Mouse (Mus musculus): ENCODE results near the gene Tmem245. TPM values are rescaled to one million over a fixed set of nuclear protein-coding genes. Genes with fewer than 3 reads are reported as not detected.
A peak's percentile ranks its signal among the peaks of the same experiment; 100 is the strongest.

Gene Tmem245
- 7.7 and 9.2 TPM in 2 replicates for total RNA-seq (2012; rRNA removed)
- polyA plus RNA-seq (2012; ENCODE audit: insufficient read depth in 1 of 2, insufficient read length in 2 of 2, low read depth in 1 of 2, low replicate concordance in 2 of 2, missing spikeins in 1 of 2), result 10 to 100 TPM in 1 of 2 experiments, 1 to 10 TPM in 1; 7.3 to 15.0 TPM

GRCm38 (mm10) chr4:56946641-56947640, at the start of gene Tmem245:
Tmem245 (minus strand) TSS chr4:56947437.
- Histone ChIP-seq H3K4me1 (ENCODE audit: control insufficient read depth in 1 of 2, insufficient read depth in 2 of 2, low read length in 2 of 2) (peaks cover 0 to 9% of the 10 kb centered on the region in 2 experiments), H3K79me2 (ENCODE audit: control insufficient read depth, insufficient read depth, low read length, poor library complexity) (peaks cover 43% of the 10 kb centered on the region), H3K9ac (ENCODE audit: control insufficient read depth, low read depth, low read length, poor library complexity, severe bottlenecking) (peak within 1 kb of the TSS; percentile 97), H3K27me3 (ENCODE audit: control insufficient read depth in 1 of 2, insufficient read depth in 2 of 2, low read length in 2 of 2) (no peaks in the 10 kb centered on the region), H3K4me3 (ENCODE audit: control insufficient read depth in 1 of 2, insufficient read depth in 1 of 2, low read depth in 2 of 2, low read length in 2 of 2) (peak within 1 kb of the TSS; percentile 87), H3K27ac (ENCODE audit: control insufficient read depth, low read depth, low read length) (peak within 1 kb of the TSS; percentile 46), H3K9me3 (replicated peaks; ENCODE audit: insufficient read depth, low read length) (no peaks in the 10 kb centered on the region), H3K36me3 (ENCODE audit: control insufficient read depth in 1 of 2, insufficient read depth in 2 of 2, low read length in 2 of 2) (peaks cover 0 to 19% of the 10 kb centered on the region in 2 experiments; a peak in 2 of 4 replicates)
- DNase-seq (ENCODE audit: low read depth, low spot score), result peak; percentile 96
- TF ChIP-seq JUND (IDR thresholded peaks at IDR 0.05; ENCODE audit: low read depth, low read length) (no peak), USF1 (IDR thresholded peaks at IDR 0.05; ENCODE audit: low read depth, low read length) (no peak), RCOR1 (IDR thresholded peaks at IDR 0.05; ENCODE audit: low read depth, low read length) (no peak), ETS1 (IDR thresholded peaks at IDR 0.05; ENCODE audit: low read depth, low read length) (no peak), CHD2 (IDR thresholded peaks at IDR 0.05; ENCODE audit: low read length) (peak; percentile 21; the same call in 1 of the 2 replicates), RAD21 (IDR thresholded peaks at IDR 0.05; ENCODE audit: low read depth, low read length) (no peak), E2F4 (IDR thresholded peaks at IDR 0.05; ENCODE audit: borderline replicate concordance, low read depth, low read length) (no peak), CHD1 (IDR thresholded peaks at IDR 0.05; ENCODE audit: low read depth, low read length) (no peak), NELFE (IDR thresholded peaks at IDR 0.05; ENCODE audit: low read depth, low read length) (peak; percentile 69), ZMIZ1 (IDR thresholded peaks at IDR 0.05; ENCODE audit: low read depth, low read length) (peak; percentile 62; the same call in 1 of the 2 replicates), KAT2A (conservative IDR thresholded peaks at IDR 0.05; ENCODE audit: low read depth, low read length) (peak; percentile 92), GATA1 (IDR thresholded peaks at IDR 0.05; ENCODE audit: low read depth, low read length) (no peak), NRF1 (IDR thresholded peaks at IDR 0.05; ENCODE audit: insufficient read depth, low read depth, low read length, poor library complexity, severe bottlenecking) (peak; percentile 74), USF2 (IDR thresholded peaks at IDR 0.05; ENCODE audit: borderline replicate concordance in 1 of 2, insufficient read depth in 1 of 2, low read depth in 1 of 2, low read length in 2 of 2) (no peak), MAFK (IDR thresholded peaks at IDR 0.05; ENCODE audit: borderline replicate concordance, low read depth, low read length) (no peak), TBP (IDR thresholded peaks at IDR 0.05; ENCODE audit: low read depth, low read length) (peak; percentile 45; the same call in 1 of the 2 replicates), MAZ (IDR thresholded peaks at IDR 0.05; ENCODE audit: low read depth, low read length) (peak; percentile 94), ZC3H11A (IDR thresholded peaks at IDR 0.05; ENCODE audit: low read depth, low read length) (no peak), SMC3 (IDR thresholded peaks at IDR 0.05; ENCODE audit: low read depth, low read length) (no peak), MYB (IDR thresholded peaks at IDR 0.05; ENCODE audit: low read depth, low read length) (no peak), MAX (IDR thresholded peaks at IDR 0.05; ENCODE audit: low read length) (0 out of 2 replicates have a peak, but pooled peaks have one; percentile 18), TAL1 (IDR thresholded peaks at IDR 0.05; ENCODE audit: low read length) (no peak), ELF1 (IDR thresholded peaks at IDR 0.05; ENCODE audit: low read depth, low read length) (peak; percentile 58), HCFC1 (IDR thresholded peaks at IDR 0.05; ENCODE audit: low read depth, low read length) (peak; percentile 98), BHLHE40 (IDR thresholded peaks at IDR 0.05; ENCODE audit: borderline replicate concordance, low read depth, low read length) (no peak), MYC (IDR thresholded peaks at IDR 0.05; ENCODE audit: low read depth, low read length) (peak; percentile 82), MXI1 (IDR thresholded peaks at IDR 0.05; ENCODE audit: low read depth, low read length) (peak; percentile 65), POLR2A (IDR thresholded peaks at IDR 0.05; ENCODE audit: control insufficient read depth in 1 of 2, insufficient read depth in 1 of 2, low read depth in 1 of 2, low read length in 2 of 2, poor library complexity in 1 of 2) (peak; percentile 72 to 82; a peak in 3 of 4 replicates), UBTF (IDR thresholded peaks at IDR 0.05; ENCODE audit: borderline replicate concordance, insufficient read depth, low read depth, low read length) (no peak), CTCF (IDR thresholded peaks at IDR 0.05 in 2 of 3, conservative IDR thresholded peaks at IDR 0.05 in 1 of 3; ENCODE audit: control insufficient read depth in 1 of 3, insufficient read depth in 1 of 3, low read depth in 2 of 3, low read length in 3 of 3, poor library complexity in 1 of 3, severe bottlenecking in 1 of 3) (no peak), ZKSCAN1 (IDR thresholded peaks at IDR 0.05; ENCODE audit: low read depth, low read length) (no peak), POLR2AphosphoS5 (IDR thresholded peaks at IDR 0.05; ENCODE audit: borderline replicate concordance, low read depth, low read length) (no peak), SIN3A (IDR thresholded peaks at IDR 0.05; ENCODE audit: low read length) (peak; percentile 56), ZNF384 (IDR thresholded peaks at IDR 0.05; ENCODE audit: low read depth, low read length) (no peak), EP300 (IDR thresholded peaks at IDR 0.05; ENCODE audit: low read depth in 1 of 2, low read length in 2 of 2) (no peak)
